Mouse (Mus musculus) lung, adult 2 months (tissue): ENCODE data around the gene Shld1.

Experiments used
- CTCF ChIP-seq: fragments of 200-500 bp; IDR thresholded peaks from 2 replicates; pipeline ENCODE4 v1.5.1; 2011; ENCODE audit warnings: mild to moderate bottlenecking, low read length, control low read depth; ENCODE audit not compliant: insufficient read depth
- POLR2A ChIP-seq: fragments of 200-500 bp; IDR thresholded peaks from 2 replicates; pipeline ENCODE4 v1.6.1; 2011; ENCODE audit warnings: low read depth, mild to moderate bottlenecking, control low read depth, low read length, borderline replicate concordance; ENCODE audit errors: extremely low read depth

DNA sequence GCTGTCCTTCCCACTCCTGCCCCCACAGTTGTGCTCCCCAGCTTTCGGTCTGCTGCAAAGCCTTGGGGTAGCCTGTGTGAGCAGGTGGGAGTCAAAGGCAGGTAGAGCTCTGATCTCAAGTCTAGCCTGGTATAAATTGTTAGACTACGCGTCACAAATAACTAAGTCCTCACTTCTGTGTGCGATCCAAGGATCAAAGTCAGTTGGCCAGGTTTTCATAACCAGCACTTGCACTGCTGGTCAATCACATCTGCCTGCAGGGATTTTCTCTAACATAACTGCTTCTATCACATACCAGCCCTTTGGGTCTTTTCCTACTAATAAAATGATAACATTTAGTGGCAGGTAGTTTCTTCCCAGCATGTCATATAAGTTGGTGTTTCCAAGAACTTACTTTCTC is 14.2 kb downstream of the Shld1 start:
- no peak for TF ChIP-seq CTCF
- TF ChIP-seq POLR2A = no peak
